Mouse (Mus musculus) heart, postnatal 36 days (tissue): ENCODE results near the gene Gm5475. TPM values are rescaled to one million over a fixed set of nuclear protein-coding genes. Genes with fewer than 3 reads are reported as not detected.

Experiments used
- total RNA-seq, 2 experiments: library from RNA; stranded (reverse); gene quantifications; 2 replicates each; pipeline ENCODE4 v1.2.3; 2021

The Gm5475 gene
- total RNA-seq, 2 experiments from 2014 or later, result not detected

Other genes with a start within 250 kb of the Gm5475 start
- 10 to 100 TPM; 40.5 to 53.9 TPM for gene Atf1, start 194.3 kb upstream of the Gm5475 start, total RNA-seq
- not detected for gene Tmprss12, start 141.3 kb upstream of the Gm5475 start, total RNA-seq
- gene Mettl7a1, start 118.0 kb upstream of the Gm5475 start, total RNA-seq, result 10 to 100 TPM; 46.3 to 62.3 TPM
- gene Mettl7a3, start 87.2 kb upstream of the Gm5475 start, total RNA-seq, result not detected
- gene Methig1, start 69.0 kb upstream of the Gm5475 start, total RNA-seq, result not detected
- 1 to 10 TPM in 1 of 2 experiments, under 1 TPM in 1; 0.89 to 1.0 TPM for gene Mettl7a2, start 68.9 kb upstream of the Gm5475 start, total RNA-seq
- gene Higd1c, start 57.6 kb upstream of the Gm5475 start, total RNA-seq, result not detected
- gene Slc11a2, start 2.9 kb downstream of the Gm5475 start, total RNA-seq, result 10 to 100 TPM; 45.2 TPM
- gene Letmd1, start 46.9 kb downstream of the Gm5475 start, total RNA-seq, result 10 to 100 TPM; 12.2 to 14.8 TPM
- gene Csrnp2, start 73.3 kb downstream of the Gm5475 start, total RNA-seq, result 1 to 10 TPM; 2.5 to 3.0 TPM
- 10 to 100 TPM; 11.9 to 13.4 TPM for gene Tfcp2, start 129.9 kb downstream of the Gm5475 start, total RNA-seq
- gene Pou6f1, start 177.8 kb downstream of the Gm5475 start, total RNA-seq, result 10 to 100 TPM; 10.8 to 13.3 TPM
- 100 to 1,000 TPM; 161 to 177 TPM for gene Dazap2, start 193.2 kb downstream of the Gm5475 start, total RNA-seq
- 10 to 100 TPM; 13.7 to 15.8 TPM for gene Smagp, start 214.8 kb downstream of the Gm5475 start, total RNA-seq
- 1 to 10 TPM; 1.6 TPM for gene Bin2, start 247.4 kb downstream of the Gm5475 start, total RNA-seq